Mouse (Mus musculus) ES-Bruce4 (cell line): ENCODE data around the gene Otulin. TPM values are rescaled to one million over a fixed set of nuclear protein-coding genes. Genes with fewer than 3 reads are reported as not detected.

Experiments used
- H3K27ac ChIP-seq: 2 replicates; pipeline ENCODE4 v1.5.1; 2012; ENCODE audit warnings: low read length, inconsistent platforms; ENCODE audit not compliant: insufficient read depth
- H3K27me3 ChIP-seq: 2 replicates; pipeline ENCODE4 v1.6.1; 2012; ENCODE audit warnings: mild to moderate bottlenecking, low read length, inconsistent platforms; ENCODE audit not compliant: control insufficient read depth, poor library complexity, insufficient read depth, severe bottlenecking
- H3K36me3 ChIP-seq: 2 replicates; pipeline ENCODE4 v1.6.1; 2012; ENCODE audit warnings: inconsistent platforms, mild to moderate bottlenecking, low read length, moderate library complexity; ENCODE audit not compliant: control insufficient read depth, poor library complexity, insufficient read depth, severe bottlenecking
- H3K4me1 ChIP-seq: one replicate; pipeline ENCODE4 v1.8.1; 2011; ENCODE audit warnings: low read length; ENCODE audit not compliant: control insufficient read depth, insufficient read depth
- H3K4me3 ChIP-seq: 2 replicates; pipeline ENCODE4 v1.5.1; 2011; ENCODE audit warnings: low read depth, mild to moderate bottlenecking, low read length
- H3K9ac ChIP-seq: 2 replicates; pipeline ENCODE4 v1.6.1; 2012; ENCODE audit warnings: low read depth, mild to moderate bottlenecking, inconsistent platforms; ENCODE audit not compliant: poor library complexity, severe bottlenecking
- H3K9me3 ChIP-seq: replicated peaks from 2 replicates; pipeline ENCODE4 v1.6.1; 2012; ENCODE audit warnings: mild to moderate bottlenecking, low read length, inconsistent platforms; ENCODE audit not compliant: control insufficient read depth, poor library complexity, insufficient read depth, severe bottlenecking
- CTCF ChIP-seq: IDR thresholded peaks from one replicate; pipeline ENCODE4 v1.8.1; 2011; ENCODE audit warnings: low read depth, low read length
- EP300 ChIP-seq: IDR thresholded peaks from 2 replicates; pipeline ENCODE4 v1.6.1; 2011; ENCODE audit warnings: low read depth, low read length; ENCODE audit not compliant: insufficient read depth
- POLR2A ChIP-seq: IDR thresholded peaks from one replicate; pipeline ENCODE4 v1.8.1; 2011; ENCODE audit warnings: low read length; ENCODE audit not compliant: insufficient read depth
- polyA plus RNA-seq: library from polyadenylated mRNA; stranded (reverse); fragments of >200 nt; gene quantifications from 2 replicates; pipeline ENCODE4 v1.2.4, GENCODE M21; 2011; ENCODE audit warnings: low read depth; ENCODE audit not compliant: missing spikeins, insufficient read depth, insufficient read length

The Otulin gene
- polyA plus RNA-seq, 1 experiment, result 17.3 TPM

- H3K4me1 ChIP-seq, result no peaks in the 10 kb centered on the region
- no peak overlapping the region for H3K27ac ChIP-seq
- no peak for TF ChIP-seq CTCF
- no peak for TF ChIP-seq EP300
- TF ChIP-seq POLR2A, result no peak
- no peak overlapping the region for H3K4me3 ChIP-seq
- peaks cover 5% of the 10 kb centered on the region for H3K36me3 ChIP-seq
- no peak overlapping the region for H3K9ac ChIP-seq
- H3K9me3 ChIP-seq, result no peaks in the 10 kb centered on the region
- H3K27me3 ChIP-seq, result no peaks in the 10 kb centered on the region
These were observed 4.6 kb downstream of the Otulin start for GRCm38 (mm10) chr15:27625890-27626255.

GRCm38 (mm10) chr15:27625014-27625889 lies 5.2 kb downstream of the Otulin start:
- no peak overlapping the region for H3K27ac ChIP-seq
- no peak overlapping the region for H3K4me3 ChIP-seq
- H3K9me3 ChIP-seq, result no peaks in the 10 kb centered on the region
- peaks cover 7% of the 10 kb centered on the region for H3K36me3 ChIP-seq
- H3K4me1 ChIP-seq, result no peaks in the 10 kb centered on the region
- no peak overlapping the region for H3K9ac ChIP-seq
- H3K27me3 ChIP-seq, result no peaks in the 10 kb centered on the region
- no peak for TF ChIP-seq CTCF
- no peak for TF ChIP-seq EP300
- no peak for TF ChIP-seq POLR2A

- Histone ChIP-seq H3K9ac (no peak overlapping the region), H3K9me3 (no peaks in the 10 kb centered on the region), H3K36me3 (peaks cover 14% of the 10 kb centered on the region)
These were observed 7.2 kb downstream of the Otulin start for GRCm38 (mm10) chr15:27623286-27623685.

GRCm38 (mm10) chr15:27620475-27621185 lies 9.9 kb downstream of the Otulin start:
- Histone ChIP-seq H3K4me1 (no peaks in the 10 kb centered on the region), H3K9me3 (no peaks in the 10 kb centered on the region), H3K36me3 (peaks cover 18% of the 10 kb centered on the region), H3K27me3 (no peaks in the 10 kb centered on the region), H3K27ac (no peak overlapping the region), H3K9ac (no peak overlapping the region), H3K4me3 (no peak overlapping the region)
- no peak for TF ChIP-seq CTCF
- TF ChIP-seq EP300, result no peak
- TF ChIP-seq POLR2A, result no peak

More at GRCm38 (mm10) chr15:27623286-27623685, 7.2 kb downstream of the Otulin start:
- Histone ChIP-seq H3K27me3 (no peaks in the 10 kb centered on the region), H3K4me3 (no peak overlapping the region), H3K27ac (no peak overlapping the region), H3K4me1 (no peaks in the 10 kb centered on the region)
- no peak for TF ChIP-seq POLR2A
- TF ChIP-seq EP300, result no peak
- no peak for TF ChIP-seq CTCF

GRCm38 (mm10) chr15:27619683-27620082 lies 10.8 kb downstream of the Otulin start:
- no peak overlapping the region for H3K9ac ChIP-seq
- no peaks in the 10 kb centered on the region for H3K27me3 ChIP-seq
- H3K9me3 ChIP-seq, result no peaks in the 10 kb centered on the region
- H3K4me1 ChIP-seq, result no peaks in the 10 kb centered on the region
- no peak overlapping the region for H3K4me3 ChIP-seq
- H3K27ac ChIP-seq, result no peak overlapping the region
- H3K36me3 ChIP-seq, result peaks cover 19% of the 10 kb centered on the region
- TF ChIP-seq POLR2A, result no peak
- TF ChIP-seq CTCF, result no peak
- TF ChIP-seq EP300, result no peak
